Mouse (Mus musculus) layer of hippocampus, adult 11-12 months (tissue): Measurements from ENCODE around the gene Olfr134.
"Not testable (repeated sequence)": the region's sequence is repeated elsewhere in the genome, so short reads cannot be mapped to it uniquely, and the experiment has no call there.

ENCODE experiments used
- DNase-seq: peaks from one replicate; pipeline ENCODE4 v3.0.0; 2022; ENCODE audit warnings: low spot score

Olfr134 gene

GRCm38 (mm10) chr17:38171088-38171487, at the start of gene Olfr134:
Gene Olfr134, plus strand, starts transcription at chr17:38171388.
- no peak for DNase-seq

GRCm38 (mm10) chr17:38124199-38124598, 47.0 kb upstream of the Olfr134 start:
- not testable (repeated sequence) for DNase-seq

- not testable (repeated sequence) for DNase-seq
These were observed 45.8 kb upstream of the Olfr134 start for GRCm38 (mm10) chr17:38125371-38125770.

- DNase-seq, result no peak
These were observed 36.8 kb upstream of the Olfr134 start, which contains the start of gene Olfr132 for GRCm38 (mm10) chr17:38134426-38134825. Gene Olfr132, minus strand, starts transcription at chr17:38134526.

GRCm38 (mm10) chr17:38144981-38145380, 26.2 kb upstream of the Olfr134 start, which contains the start of gene Olfr133:
Gene Olfr133, plus strand, starts transcription at chr17:38145281.
- no peak for DNase-seq

GRCm38 (mm10) chr17:38204035-38204434, 32.8 kb downstream of the Olfr134 start, which contains the start of gene Olfr135:
Gene Olfr135, plus strand, starts transcription at chr17:38204335.
- no peak for DNase-seq
